Comparison of ENCODE assay signal across 26 mouse cellular contexts in genomic region chr17:5066835-5067234, GRCm38 (mm10).
DNase-seq lines count a peak whose midpoint lies in the region; ATAC-seq and TF ChIP-seq lines count a peak whose summit lies in the region.
"Had no signal": no experiment of that assay in that cellular context is flagged by ENCODE, and none has a peak within 500 bp of the region (broad histone marks: within the 10 kb centered on the region; RNA-seq: fewer than 3 reads in every experiment).

No protein-coding gene starts in this region.

- H3K4me3 ChIP-seq in hindbrain, postnatal 0 days (ENCODE audit: low read length), result no peak overlapping the region
- H3K4me3 ChIP-seq in hindbrain, embryonic 10.5 days, result no peak overlapping the region
- H3K4me3 ChIP-seq in midbrain, embryonic 10.5 days, result no peak overlapping the region
- H3K4me3 ChIP-seq in midbrain, embryonic 13.5 days (replicated peaks), result no peak overlapping the region
- no peak overlapping the region for H3K4me3 ChIP-seq in neural tube, embryonic 15.5 days (replicated peaks)
- H3K4me3 ChIP-seq: heart, embryonic 15.5 days; kidney, embryonic 15.5 days; limb, embryonic 13.5 days; liver, embryonic 15.5 days; lung, embryonic 15.5 days; megakaryocyte, embryonic 14.5 days; myocyte had no signal

- no peak overlapping the region for H3K9ac ChIP-seq in hindbrain, postnatal 0 days (replicated peaks; ENCODE audit: low read length)
- no peak overlapping the region for H3K9ac ChIP-seq in midbrain, embryonic 13.5 days (replicated peaks)
- H3K9ac ChIP-seq in neural tube, embryonic 15.5 days (replicated peaks), result no peak overlapping the region
- H3K9ac ChIP-seq: heart, embryonic 15.5 days; kidney, embryonic 15.5 days; limb, embryonic 13.5 days; liver, embryonic 15.5 days; lung, embryonic 15.5 days had no signal

- peak; percentile 71 for DNase-seq in cerebellum, adult 9-11 months
- DNase-seq in cerebellum, adult 8-10 months, result no peak
- no peak for DNase-seq in hindbrain, postnatal 0 days (ENCODE audit: low spot score)
- DNase-seq in hindbrain, embryonic 10.5 days (ENCODE audit: low spot score), result no peak
- DNase-seq in midbrain, embryonic 10.5 days (ENCODE audit: low spot score), result no peak
- no peak for DNase-seq in right cerebral cortex, adult 2 months (ENCODE audit: low spot score in 2 of 2)
- DNase-seq: adrenal gland, postnatal 25 days; embryo, embryonic 11 days; gastrocnemius, postnatal 36 days; heart, postnatal 36 days; kidney, adult 11 months; lung, postnatal 36 days; thymus, adult 2 months; thymus, postnatal 4 days had no signal

- H3K27ac ChIP-seq in hindbrain, postnatal 0 days, result 0 out of 2 replicates have a peak overlapping the region, but pooled peaks have one; percentile 1
- H3K27ac ChIP-seq in hindbrain, embryonic 10.5 days, result no peak overlapping the region
- H3K27ac ChIP-seq in midbrain, embryonic 10.5 days (replicated peaks), result 0 out of 2 replicates have a peak overlapping the region, but pooled peaks have one; percentile 23
- no peak overlapping the region for H3K27ac ChIP-seq in midbrain, embryonic 13.5 days
- 0 out of 2 replicates have a peak overlapping the region, but pooled peaks have one; percentile 7 for H3K27ac ChIP-seq in neural tube, embryonic 15.5 days (replicated peaks)
- H3K27ac ChIP-seq: heart, embryonic 15.5 days; kidney, embryonic 15.5 days; limb, embryonic 13.5 days; lung, embryonic 15.5 days; stomach, postnatal 0 days had no signal

- WGBS in hindbrain, postnatal 0 days, result 62% methylated on average over 8 of the region's 8 CpGs
- WGBS in hindbrain, embryonic 10.5 days, result 84% methylated on average over 8 of the region's 8 CpGs
- 84% methylated on average over 8 of the region's 8 CpGs for WGBS in midbrain, embryonic 10.5 days
- WGBS in midbrain, embryonic 13.5 days, result 83% methylated on average over 8 of the region's 8 CpGs
- 75% methylated on average over 8 of the region's 8 CpGs for WGBS in neural tube, embryonic 15.5 days

- TF ChIP-seq CTCF in hindbrain, postnatal 0 days (IDR thresholded peaks at IDR 0.05; ENCODE audit: low read depth), result no peak

- H3K27me3 ChIP-seq in hindbrain, postnatal 0 days (ENCODE audit: insufficient read depth, low read length), result no peaks in the 10 kb centered on the region
- no peaks in the 10 kb centered on the region for H3K27me3 ChIP-seq in hindbrain, embryonic 10.5 days (ENCODE audit: insufficient read depth, poor library complexity, severe bottlenecking)
- H3K27me3 ChIP-seq in midbrain, embryonic 10.5 days (ENCODE audit: low read depth, poor library complexity, severe bottlenecking), result no peaks in the 10 kb centered on the region
- H3K27me3 ChIP-seq in midbrain, embryonic 13.5 days, result no peaks in the 10 kb centered on the region
- no peaks in the 10 kb centered on the region for H3K27me3 ChIP-seq in neural tube, embryonic 15.5 days (replicated peaks)
- H3K27me3 ChIP-seq: heart, embryonic 15.5 days; kidney, embryonic 15.5 days; limb, embryonic 13.5 days; liver, embryonic 15.5 days; lung, embryonic 15.5 days; megakaryocyte, embryonic 14.5 days had no signal

- H3K4me2 ChIP-seq in hindbrain, postnatal 0 days (ENCODE audit: low read depth, low read length), result no peak overlapping the region
- no peak overlapping the region for H3K4me2 ChIP-seq in midbrain, embryonic 13.5 days (replicated peaks)
- no peak overlapping the region for H3K4me2 ChIP-seq in neural tube, embryonic 15.5 days
- H3K4me2 ChIP-seq: heart, embryonic 15.5 days; kidney, embryonic 15.5 days; limb, embryonic 13.5 days; liver, embryonic 15.5 days; lung, embryonic 15.5 days had no signal

- H3K9me3 ChIP-seq in hindbrain, postnatal 0 days (ENCODE audit: low read length), result no peaks in the 10 kb centered on the region
- H3K9me3 ChIP-seq in hindbrain, embryonic 10.5 days, result no peaks in the 10 kb centered on the region
- H3K9me3 ChIP-seq in midbrain, embryonic 10.5 days (replicated peaks), result no peaks in the 10 kb centered on the region
- no peaks in the 10 kb centered on the region for H3K9me3 ChIP-seq in midbrain, embryonic 13.5 days
- no peaks in the 10 kb centered on the region for H3K9me3 ChIP-seq in neural tube, embryonic 15.5 days (replicated peaks)
- H3K9me3 ChIP-seq: heart, embryonic 15.5 days; kidney, embryonic 15.5 days; limb, embryonic 13.5 days; liver, embryonic 15.5 days; lung, embryonic 15.5 days; megakaryocyte, embryonic 14.5 days had no signal

- no peaks in the 10 kb centered on the region for H3K36me3 ChIP-seq in hindbrain, postnatal 0 days (ENCODE audit: insufficient read depth, low read length)
- H3K36me3 ChIP-seq in hindbrain, embryonic 10.5 days, result 0 out of 2 replicates have a peak, but pooled peaks cover 12% of the 10 kb centered on the region
- peaks cover 11% of the 10 kb centered on the region for H3K36me3 ChIP-seq in midbrain, embryonic 10.5 days
- H3K36me3 ChIP-seq in midbrain, embryonic 13.5 days, result no peaks in the 10 kb centered on the region
- H3K36me3 ChIP-seq in neural tube, embryonic 15.5 days, result no peaks in the 10 kb centered on the region
- H3K36me3 ChIP-seq: heart, embryonic 15.5 days; liver, embryonic 15.5 days; lung, embryonic 15.5 days had no signal

- ATAC-seq in hindbrain, postnatal 0 days, result no peak
- no peak for ATAC-seq in midbrain, embryonic 13.5 days
- no peak for ATAC-seq in neural tube, embryonic 15.5 days (ENCODE audit: low FRiP score)
- ATAC-seq: hindbrain, embryonic 16.5 days; midbrain, embryonic 16.5 days had no signal

- peaks cover 18% of the 10 kb centered on the region; the same call in 1 of the 2 replicates for H3K4me1 ChIP-seq in hindbrain, postnatal 0 days (ENCODE audit: insufficient read depth, low read length)
- H3K4me1 ChIP-seq in hindbrain, embryonic 10.5 days (replicated peaks), result peaks cover 56% of the 10 kb centered on the region
- peaks cover 41% of the 10 kb centered on the region for H3K4me1 ChIP-seq in midbrain, embryonic 10.5 days
- H3K4me1 ChIP-seq in midbrain, embryonic 13.5 days (replicated peaks), result peaks cover 60% of the 10 kb centered on the region
- H3K4me1 ChIP-seq in neural tube, embryonic 15.5 days, result peaks cover 51% of the 10 kb centered on the region

Comparison
In these comparisons a context has a peak if more than half of its experiments do, and no peak if none do; other contexts are left out.
1. H3K27ac ChIP-seq: peak in hindbrain, postnatal 0 days (single experiment), midbrain, embryonic 10.5 days (single experiment) and neural tube, embryonic 15.5 days (single experiment); none in hindbrain, embryonic 10.5 days (single experiment) and midbrain, embryonic 13.5 days (single experiment).